Mouse (Mus musculus): Measurements from ENCODE around the gene Gm45618.

GRCm38 (mm10) chr7:142091848-142092247, 28.7 kb downstream of the Gm45618 start:
- no peak for TF ChIP-seq CTCF (IDR thresholded peaks at IDR 0.05; ENCODE audit: borderline replicate concordance, control insufficient read depth, extremely low read depth, insufficient read depth, low read length, poor library complexity)
- TF ChIP-seq POLR2A (IDR thresholded peaks at IDR 0.05; ENCODE audit: control insufficient read depth, extremely low read depth, insufficient read depth, low read length, poor library complexity): no peak

Data from thymus, adult 2 months (tissue).